26 mouse cellular contexts compared by ENCODE assay signal in the genomic region with DNA sequence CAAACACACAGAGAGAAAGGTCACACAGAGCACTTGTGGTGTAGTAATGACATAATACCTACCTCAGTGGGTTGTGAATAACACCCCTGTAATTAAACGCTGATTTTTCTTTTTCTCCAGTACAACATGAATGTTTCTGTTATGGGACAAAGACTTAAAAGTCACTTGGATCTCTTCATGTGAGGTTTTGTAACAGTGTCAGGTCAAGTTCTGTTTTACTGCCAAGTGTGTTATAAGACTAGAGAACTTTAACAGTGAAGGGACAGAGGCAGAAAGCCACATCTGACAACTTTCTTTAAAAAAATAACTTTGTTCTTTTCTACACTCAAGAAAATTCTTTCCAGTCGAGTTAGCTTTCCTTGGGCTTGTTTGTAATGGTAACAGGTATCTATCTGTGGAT.
"Had no signal": no experiment of that assay in that cellular context is flagged by ENCODE, and none has a peak within 500 bp of the region (broad histone marks: within the 10 kb centered on the region; RNA-seq: fewer than 3 reads in every experiment).

No protein-coding gene starts in this region.

- H3K27ac ChIP-seq: embryonic facial prominence, embryonic 10.5 days; embryonic facial prominence, embryonic 12.5 days; embryonic facial prominence, embryonic 13.5 days; embryonic facial prominence, embryonic 15.5 days; forebrain, embryonic 10.5 days; forebrain, embryonic 12.5 days; forebrain, embryonic 13.5 days; gastrocnemius, adult 2 months; heart, adult 2 months had no signal

- H3K9ac ChIP-seq: embryonic facial prominence, embryonic 12.5 days; embryonic facial prominence, embryonic 13.5 days; embryonic facial prominence, embryonic 15.5 days; forebrain, embryonic 12.5 days; forebrain, embryonic 13.5 days; forebrain, embryonic 15.5 days; forebrain, postnatal 0 days had no signal

- ATAC-seq: forebrain, embryonic 14.5 days; forebrain, embryonic 15.5 days; forebrain, embryonic 16.5 days; forebrain, postnatal 0 days had no signal

- H3K27me3 ChIP-seq: embryonic facial prominence, embryonic 12.5 days; embryonic facial prominence, embryonic 13.5 days; embryonic facial prominence, embryonic 15.5 days; forebrain, embryonic 12.5 days; forebrain, embryonic 13.5 days; forebrain, embryonic 15.5 days had no signal

- DNase-seq: cerebellum, adult 9-10 months; cerebellum, adult 9-11 months; cerebellum, postnatal 10 days; cerebellum, postnatal 14 days; cerebellum, postnatal 25 days; cerebellum, postnatal 36 days; embryo, embryonic 11 days; forebrain, postnatal 0 days; gastrocnemius, adult 2 months; gastrocnemius, postnatal 10 days; gastrocnemius, postnatal 14 days; gastrocnemius, postnatal 25 days; gastrocnemius, postnatal 36 days; heart, adult 18-20 months; heart, adult 2 months had no signal

- H3K36me3 ChIP-seq: embryonic facial prominence, embryonic 10.5 days; embryonic facial prominence, embryonic 12.5 days; embryonic facial prominence, embryonic 15.5 days; forebrain, embryonic 10.5 days; forebrain, embryonic 12.5 days; forebrain, embryonic 15.5 days had no signal

- H3K4me2 ChIP-seq: embryonic facial prominence, embryonic 12.5 days; embryonic facial prominence, embryonic 13.5 days; embryonic facial prominence, embryonic 15.5 days; forebrain, embryonic 12.5 days; forebrain, embryonic 13.5 days; forebrain, embryonic 15.5 days had no signal

- H3K9me3 ChIP-seq: embryonic facial prominence, embryonic 10.5 days; embryonic facial prominence, embryonic 12.5 days; embryonic facial prominence, embryonic 13.5 days; embryonic facial prominence, embryonic 15.5 days; forebrain, embryonic 10.5 days; forebrain, embryonic 12.5 days; forebrain, embryonic 13.5 days; forebrain, embryonic 15.5 days had no signal

- H3K4me3 ChIP-seq: embryonic facial prominence, embryonic 10.5 days; embryonic facial prominence, embryonic 12.5 days; embryonic facial prominence, embryonic 13.5 days; embryonic facial prominence, embryonic 15.5 days; erythroblast, embryonic 14.5 days; forebrain, embryonic 10.5 days; forebrain, embryonic 12.5 days; forebrain, embryonic 13.5 days; forebrain, embryonic 15.5 days; gastrocnemius, adult 2 months; heart, adult 2 months had no signal
